Mouse (Mus musculus) E14TG2a.4 (cell line): ENCODE data around the gene Serpinb7.

Source experiments
- CTCF ChIP-seq: conservative IDR thresholded peaks from 2 replicates; pipeline ENCODE4 v1.5.1; 2014; ENCODE audit warnings: low read length
- NANOG ChIP-seq: IDR thresholded peaks from 2 replicates; pipeline ENCODE4 v1.6.1; 2014; ENCODE audit warnings: borderline replicate concordance, low read length, mixed read lengths
- POU5F1 ChIP-seq: IDR thresholded peaks from 2 replicates; pipeline ENCODE4 v1.6.1; 2014; ENCODE audit warnings: low read length, borderline replicate concordance

DNA sequence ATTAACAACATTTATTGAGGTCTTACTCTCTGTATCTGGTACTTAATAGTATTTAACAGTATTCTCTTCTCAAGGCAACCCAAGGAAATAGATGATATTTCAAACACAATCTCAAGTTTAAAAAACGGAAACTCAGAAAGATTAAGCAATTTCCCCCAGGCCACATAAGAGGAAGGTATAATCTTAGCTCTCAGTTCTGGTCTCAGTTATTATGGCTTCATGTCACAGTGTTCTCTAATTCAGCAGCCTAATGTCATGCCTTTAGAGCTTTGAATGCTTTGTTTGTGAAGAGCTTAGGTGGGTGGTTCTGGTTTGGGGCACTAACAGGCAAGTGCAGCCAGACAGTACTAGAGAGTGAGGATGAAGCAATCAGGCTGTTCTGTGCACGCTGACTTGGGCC, 9.7 kb upstream of the Serpinb7 start:
- no peak for TF ChIP-seq CTCF
- TF ChIP-seq NANOG = no peak
- TF ChIP-seq POU5F1 = no peak
